Mouse (Mus musculus) ovary, postnatal 10 days (tissue): ENCODE measurements around the gene Tbcel.

Source experiments
- DNase-seq: peaks from one replicate; pipeline ENCODE4 v3.0.0; 2022; ENCODE audit warnings: low spot score

Tbcel gene

DNA sequence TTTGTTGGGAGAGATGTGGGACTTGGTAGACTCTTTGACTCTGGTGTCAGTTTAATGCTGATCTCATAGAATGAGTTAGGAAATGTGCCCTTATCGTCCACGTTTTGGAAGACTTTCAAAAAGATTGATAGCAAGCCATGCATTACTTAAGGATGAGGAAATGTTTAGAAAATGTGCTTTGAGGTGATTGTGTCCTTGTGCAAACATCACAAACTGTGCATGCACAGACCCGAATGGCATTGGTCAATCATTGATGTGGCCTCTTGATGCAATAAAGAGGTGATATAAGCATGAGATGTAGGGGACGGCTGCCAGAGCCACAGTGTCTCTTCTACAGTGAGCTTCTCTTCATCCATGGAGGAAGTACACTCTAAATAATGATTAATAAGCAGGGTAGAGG, 20.7 kb downstream of the Tbcel start:
- no peak for DNase-seq

DNA sequence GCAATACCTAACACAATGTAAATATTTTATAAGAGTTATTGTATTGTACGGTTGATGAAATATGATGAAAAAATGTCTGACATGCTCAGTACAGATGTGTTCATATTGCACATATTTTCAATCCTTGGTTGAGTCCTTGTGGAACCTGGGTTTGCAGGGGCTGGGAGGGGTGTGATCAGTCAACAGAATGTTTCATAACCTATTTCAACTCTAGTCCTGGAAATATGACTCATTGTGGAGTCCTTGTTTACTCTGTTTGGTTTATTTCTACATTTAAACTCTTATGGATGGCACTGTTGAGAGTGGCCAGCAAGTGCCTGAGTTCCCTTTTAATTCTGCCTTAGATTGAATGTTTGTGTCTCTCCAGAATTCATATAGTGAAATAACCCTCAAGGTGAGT, 22.9 kb downstream of the Tbcel start:
- DNase-seq = no peak

- no peak for DNase-seq
Observed at GRCm38 (mm10) chr9:42482944-42483343, 24.7 kb downstream of the Tbcel start.

DNA sequence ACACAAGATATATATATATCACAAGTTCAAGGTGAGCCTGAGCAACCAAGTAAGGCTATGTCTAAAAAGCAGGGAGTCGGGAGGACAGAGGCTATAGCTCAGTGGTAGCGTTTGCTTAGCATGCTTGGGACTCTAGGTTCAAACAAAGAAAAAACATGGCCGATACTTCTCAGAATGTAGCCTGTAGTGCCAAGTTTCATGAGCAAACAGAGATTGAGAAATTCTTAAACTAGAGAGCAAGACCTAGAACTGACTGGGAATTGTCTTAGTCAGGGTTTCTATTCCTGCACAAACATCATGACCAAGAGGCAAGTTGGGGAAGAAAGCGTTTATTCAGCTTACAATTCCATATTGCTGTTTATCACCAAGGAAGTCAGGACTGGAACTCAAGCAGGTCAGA, 31.4 kb downstream of the Tbcel start:
- DNase-seq = no peak

DNA sequence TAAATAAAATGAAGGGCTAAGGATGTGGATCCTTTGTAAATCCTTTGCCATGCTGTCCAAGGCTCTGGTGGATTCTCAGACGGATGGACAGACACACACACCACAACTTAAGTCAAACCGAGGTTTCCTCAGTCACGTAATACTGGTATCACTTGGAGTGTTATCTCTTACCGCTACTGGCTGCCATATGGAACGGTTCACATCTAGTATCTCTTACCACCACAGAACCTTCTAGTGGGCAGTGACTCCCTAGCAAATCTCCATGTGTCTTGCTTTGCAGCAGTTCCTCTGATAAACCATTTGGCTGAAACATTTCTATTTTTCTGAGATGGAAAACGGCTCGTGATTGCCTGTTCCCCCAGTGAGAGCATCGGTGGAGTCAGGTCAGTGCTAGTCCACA, 33.4 kb downstream of the Tbcel start:
- no peak for DNase-seq

GRCm38 (mm10) chr9:42471921-42472747, 35.5 kb downstream of the Tbcel start:
- DNase-seq = peak; percentile 66

GRCm38 (mm10) chr9:42471214-42471613, 36.4 kb downstream of the Tbcel start:
- no peak for DNase-seq

DNA sequence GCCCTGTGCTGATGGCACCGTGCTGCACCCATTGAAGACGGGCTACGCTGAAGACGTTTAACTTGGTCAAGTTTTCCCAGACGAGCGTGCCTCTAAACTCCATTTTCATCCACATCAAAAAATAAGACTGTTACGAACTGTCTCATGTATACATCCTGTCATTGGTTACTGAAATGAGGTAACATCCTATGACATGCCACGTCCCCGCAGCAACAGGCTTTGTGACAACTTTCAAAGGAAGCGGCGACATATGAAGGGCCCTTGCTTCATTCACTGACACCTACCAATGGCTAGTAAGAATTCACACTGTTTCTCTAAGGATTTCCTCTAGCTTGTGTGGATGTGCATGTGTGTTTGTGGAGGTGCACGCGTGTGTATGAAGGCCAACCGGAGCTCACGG, 38.3 kb downstream of the Tbcel start:
- DNase-seq = no peak

DNA sequence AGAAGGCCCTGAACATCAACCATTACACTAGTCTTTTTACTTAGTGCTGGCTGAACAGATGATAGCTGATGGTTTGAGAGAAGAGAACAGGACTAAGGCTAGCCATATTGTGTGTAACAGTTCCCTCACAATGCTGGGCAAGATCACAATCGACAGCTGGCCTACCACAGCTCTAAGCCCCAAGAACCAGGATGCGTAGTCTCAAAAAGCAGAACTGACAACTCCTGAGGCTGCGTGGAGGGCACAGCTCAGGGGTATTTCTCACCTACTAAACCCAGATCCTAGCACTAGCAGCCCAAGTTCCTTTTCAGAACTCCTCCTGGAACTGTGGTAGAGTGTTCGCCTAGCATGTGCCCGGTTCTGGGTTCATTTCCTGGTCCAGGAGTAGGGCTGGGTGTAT, 39.2 kb downstream of the Tbcel start:
- no peak for DNase-seq

DNA sequence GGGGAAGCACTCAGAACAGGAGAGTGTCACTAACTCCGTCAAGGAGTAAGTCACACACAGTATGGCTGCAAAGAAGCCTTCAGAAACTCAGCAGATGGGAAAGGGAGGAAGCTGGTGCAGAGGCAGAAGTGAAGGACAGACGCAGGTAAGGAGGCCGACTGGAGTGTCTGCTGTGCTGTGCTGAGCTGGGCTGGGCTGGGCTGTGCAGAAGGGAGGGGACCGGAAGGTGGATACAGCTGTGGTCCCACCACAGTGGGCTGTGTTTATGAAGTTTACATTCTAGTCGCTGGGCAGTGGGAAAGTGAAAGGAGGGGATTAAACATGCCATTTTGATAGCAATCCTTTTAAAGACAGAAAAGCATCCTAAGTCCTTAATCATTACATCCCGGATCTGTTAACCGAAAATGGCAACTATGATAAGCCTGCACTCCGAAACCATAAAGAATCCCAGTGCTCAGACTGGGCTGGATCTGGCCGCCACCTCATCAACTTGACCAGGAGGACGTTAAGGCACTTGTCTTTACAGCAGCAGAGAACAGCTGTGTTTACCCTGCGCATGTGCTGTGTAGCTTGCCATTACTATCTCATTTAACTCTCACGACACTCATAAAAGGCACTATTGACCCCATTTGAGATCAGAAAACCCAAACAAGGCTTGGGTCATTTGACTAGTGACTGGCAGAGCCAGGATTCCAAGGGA, 40.3 kb downstream of the Tbcel start:
- DNase-seq = no peak

DNA sequence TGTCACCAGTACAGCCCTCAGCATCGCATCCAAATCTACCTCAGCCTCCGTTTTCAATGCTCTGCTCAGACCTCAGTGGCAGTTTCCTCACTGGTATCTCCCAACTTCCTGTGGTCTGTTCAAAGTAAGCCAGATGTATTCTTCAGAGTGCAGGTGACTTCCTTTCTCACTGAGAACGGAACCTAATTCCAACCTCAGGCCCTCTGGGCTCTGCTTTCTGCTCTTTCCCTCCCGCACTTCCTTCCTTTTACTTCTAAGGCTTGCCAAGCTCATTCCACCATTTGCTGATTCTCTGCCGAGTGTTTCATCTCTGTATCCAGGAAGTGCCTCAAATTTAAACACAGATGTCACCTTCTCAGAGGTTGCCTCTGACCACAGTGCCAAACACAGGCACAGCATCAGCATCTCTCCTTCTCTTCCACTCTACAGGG, 41.9 kb downstream of the Tbcel start:
- DNase-seq = no peak

DNA sequence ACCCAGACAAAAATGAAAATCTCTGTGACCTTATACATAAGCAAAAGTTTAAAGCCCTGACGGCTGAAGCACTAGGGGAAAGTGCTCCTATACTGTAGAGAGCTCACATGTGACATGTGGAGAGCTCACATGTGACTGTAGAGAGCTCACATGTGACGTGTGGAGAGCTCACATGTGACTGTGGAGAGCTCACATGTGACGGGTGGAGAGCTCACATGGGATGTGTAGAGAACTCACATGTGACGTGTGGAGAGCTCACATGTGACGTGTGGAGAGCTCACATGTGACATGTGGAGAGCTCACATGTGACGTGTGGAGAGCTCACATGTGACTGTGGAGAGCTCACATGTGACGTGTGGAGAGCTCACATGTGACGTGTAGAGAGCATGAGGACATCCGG, 43.4 kb downstream of the Tbcel start:
- no peak for DNase-seq

DNA sequence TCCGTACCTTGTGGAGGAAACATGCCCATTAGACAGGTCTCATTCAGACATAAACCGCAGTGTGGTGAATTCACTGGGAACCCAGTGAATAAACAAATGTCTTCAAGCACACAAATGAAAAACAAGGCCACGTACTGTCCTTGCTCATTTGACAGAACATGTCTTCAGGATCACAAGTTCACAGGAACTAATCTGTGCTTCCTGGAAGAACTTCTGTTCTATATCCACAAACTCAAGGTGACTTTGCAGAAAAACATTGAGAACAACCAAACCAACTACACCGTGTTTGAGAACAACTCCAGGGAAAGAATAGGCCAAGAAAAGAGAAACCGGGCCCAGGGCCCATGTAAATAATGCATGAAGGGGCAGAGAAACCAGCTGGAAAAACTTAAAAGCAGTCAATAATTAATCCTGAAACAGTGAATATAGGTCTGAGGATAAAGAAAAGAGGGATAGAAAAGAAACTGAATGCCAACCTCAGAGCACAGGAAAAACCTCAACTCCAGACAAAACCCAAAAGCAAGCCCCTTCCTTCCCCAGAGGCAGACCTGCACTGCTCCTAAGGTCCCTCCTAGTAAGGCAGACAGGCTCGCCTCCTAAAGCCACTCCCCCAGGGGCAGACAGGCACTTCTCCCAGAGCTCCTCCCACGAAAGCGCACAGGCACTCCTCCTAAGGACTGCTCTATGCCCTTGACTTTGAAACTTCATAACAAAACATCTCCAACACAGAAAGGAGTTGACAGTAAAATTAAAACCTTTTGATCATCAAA, 44.2 kb downstream of the Tbcel start:
- DNase-seq = peak; percentile 19

DNA sequence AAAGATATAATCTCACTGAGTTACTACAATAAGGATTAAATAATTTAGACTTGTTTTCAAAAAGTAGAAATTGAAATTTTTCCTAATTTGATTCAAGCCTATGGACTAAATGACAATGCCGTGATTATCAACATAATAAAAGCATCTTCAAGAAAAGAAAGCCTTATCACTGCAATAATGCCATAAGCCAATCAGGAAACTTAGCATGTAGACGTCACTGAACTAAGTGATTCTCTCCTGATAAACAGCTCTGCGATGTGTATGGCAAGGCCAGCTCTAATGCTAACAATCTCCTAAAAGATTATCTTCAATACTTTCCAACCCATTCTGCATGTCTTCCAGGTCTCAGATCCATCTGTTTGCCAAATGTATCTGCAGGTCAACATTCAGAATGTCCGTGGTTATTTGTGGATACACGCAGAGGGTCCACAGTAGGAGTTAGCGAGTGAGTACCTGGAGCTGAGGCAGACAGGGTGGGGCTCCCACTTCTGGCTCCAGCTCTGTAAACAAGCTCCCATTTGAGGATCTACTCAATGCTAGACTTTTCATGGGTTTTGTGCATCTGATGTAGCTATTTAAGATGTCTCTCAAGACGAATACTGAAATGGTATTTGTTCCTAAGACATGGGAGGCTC, 44.9 kb downstream of the Tbcel start:
- no peak for DNase-seq

DNA sequence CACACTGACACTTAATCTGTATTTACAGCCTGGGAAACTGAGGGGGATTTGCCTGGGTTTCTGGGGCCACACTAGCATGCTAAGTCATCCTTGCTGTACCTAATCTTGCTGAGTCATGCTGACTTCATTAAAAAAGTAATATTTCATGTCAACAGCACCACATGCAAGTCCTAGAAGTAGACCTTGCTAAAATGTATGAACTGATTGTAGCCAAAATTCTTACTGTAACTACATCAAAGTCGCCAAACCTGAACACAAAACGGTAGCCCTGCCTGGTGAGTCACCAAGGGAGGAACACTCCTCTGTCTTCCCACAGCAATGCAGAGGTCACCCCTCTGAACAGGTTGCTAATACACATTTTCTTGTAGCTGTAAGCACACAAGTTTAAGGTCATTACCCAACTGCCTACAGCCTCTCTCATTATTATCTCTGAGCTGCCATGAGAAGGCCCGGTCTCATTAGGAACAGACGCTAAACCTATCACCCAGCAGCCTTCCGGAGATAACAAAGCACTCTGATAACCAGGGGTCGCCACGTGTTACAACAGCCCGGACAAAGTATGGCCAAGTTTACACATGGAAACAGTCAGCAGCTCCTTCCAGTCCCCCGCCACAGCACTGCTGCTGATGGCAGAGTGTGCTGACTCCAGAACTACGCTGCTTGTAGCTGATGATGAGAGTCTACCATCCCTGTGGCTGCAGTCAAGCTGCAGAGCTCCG, 46.1 kb downstream of the Tbcel start:
- DNase-seq = no peak

GRCm38 (mm10) chr9:42460353-42460752, 47.3 kb downstream of the Tbcel start:
- DNase-seq = no peak

DNA sequence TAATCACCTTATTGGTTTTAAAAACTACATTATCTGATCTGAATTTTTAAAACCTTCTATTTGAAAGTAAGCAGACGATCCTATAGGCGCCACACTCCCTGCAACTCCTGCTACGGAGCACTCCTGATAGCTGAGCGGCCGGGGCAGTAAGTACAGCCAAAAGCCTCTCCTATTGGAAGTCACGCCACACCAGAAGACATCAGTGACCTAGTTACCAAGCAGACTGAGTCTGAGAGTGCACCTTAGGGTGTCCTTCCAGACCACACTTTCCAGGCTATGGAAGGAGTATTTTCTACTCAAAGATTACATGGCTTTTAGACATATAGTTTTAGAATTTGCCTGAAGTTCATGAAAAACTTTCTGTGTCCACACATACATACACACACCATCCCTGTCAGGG, 47.9 kb downstream of the Tbcel start:
- no peak for DNase-seq

DNA sequence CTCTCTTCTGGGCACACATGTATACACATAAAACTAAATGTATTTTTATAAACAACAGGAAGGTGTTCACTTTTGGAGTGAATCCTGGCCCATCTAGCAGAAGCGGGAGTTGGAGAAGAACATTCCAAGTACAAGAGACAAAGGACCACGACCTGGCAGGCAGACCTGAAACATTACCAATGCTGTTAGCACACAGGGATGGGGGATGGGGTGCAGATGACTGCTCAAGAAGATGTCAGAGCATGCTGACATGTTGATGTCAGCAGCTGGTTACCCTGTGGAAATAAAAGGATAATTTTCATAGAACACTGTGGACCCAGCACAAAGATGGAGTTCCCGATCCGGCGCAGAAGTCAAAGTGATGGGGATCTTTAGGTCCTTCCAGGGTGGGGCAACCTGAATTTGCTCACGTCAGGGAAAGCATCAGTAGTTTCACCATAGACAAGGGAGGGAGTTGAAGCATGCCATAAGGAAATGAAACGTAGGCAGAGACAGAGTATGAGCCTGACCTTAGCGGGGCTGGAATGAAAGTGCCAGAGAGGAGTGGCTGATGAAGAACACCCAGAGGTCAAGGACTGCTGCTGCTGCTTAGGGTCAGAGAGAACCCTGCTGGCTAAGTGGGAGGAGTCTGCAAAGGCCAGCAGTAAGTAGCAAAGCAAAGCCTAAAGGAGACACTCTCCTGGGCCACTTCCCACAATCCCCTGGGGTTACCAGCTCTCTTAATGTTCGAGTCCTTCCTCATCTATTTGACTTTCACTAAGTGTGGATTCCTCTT, 48.7 kb downstream of the Tbcel start:
- DNase-seq = no peak

- no peak for DNase-seq
Observed at GRCm38 (mm10) chr9:42457501-42457900, 50.1 kb downstream of the Tbcel start.

GRCm38 (mm10) chr9:42454364-42454763, 53.2 kb downstream of the Tbcel start:
- DNase-seq = no peak

DNA sequence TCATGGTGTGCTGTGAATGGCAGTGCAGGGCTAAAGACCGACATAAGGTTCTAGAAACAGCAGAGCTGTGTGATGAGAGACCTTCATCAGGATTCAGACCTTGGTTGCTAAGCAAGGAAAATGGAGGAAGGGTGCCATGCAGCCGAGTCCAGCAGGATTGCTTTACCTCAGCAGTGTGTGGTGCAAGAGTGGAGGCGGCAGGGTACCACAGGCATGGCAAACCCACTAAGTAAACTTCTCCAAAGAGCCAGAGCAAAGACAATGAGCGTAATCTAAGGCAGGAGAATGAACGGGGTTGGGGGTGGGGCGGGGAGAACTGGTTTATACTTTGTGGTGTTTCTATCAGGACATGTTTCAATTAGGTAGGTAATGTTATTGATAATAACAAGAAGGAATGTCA, 58.6 kb downstream of the Tbcel start:
- DNase-seq = no peak
